Mouse (Mus musculus) brain, embryonic 14.5 days (tissue): ENCODE measurements around the gene Vmn1r9.

Experiments used
- CTCF ChIP-seq: fragments of 200-500 bp; IDR thresholded peaks from 2 replicates; pipeline ENCODE4 v1.5.1; 2012; ENCODE audit warnings: inconsistent platforms, mild to moderate bottlenecking, moderate library complexity, borderline replicate concordance; ENCODE audit not compliant: insufficient read depth, insufficient read length; ENCODE audit errors: extremely low read depth
- POLR2A ChIP-seq: fragments of 200-500 bp; IDR thresholded peaks from 2 replicates; pipeline ENCODE4 v1.6.1; 2012; ENCODE audit warnings: mild to moderate bottlenecking, inconsistent platforms, borderline replicate concordance; ENCODE audit not compliant: poor library complexity, insufficient read depth, insufficient read length, severe bottlenecking; ENCODE audit errors: extremely low read depth

- TF ChIP-seq CTCF (no peak), POLR2A (no peak)
Measured at GRCm38 (mm10) chr6:57063730-57064129, 2.9 kb upstream of the Vmn1r9 start.
